Mouse (Mus musculus) hematopoietic stem cell, adult 5-6 weeks (primary cell): ENCODE data around the gene Lpin2. TPM values are rescaled to one million over a fixed set of nuclear protein-coding genes. Genes with fewer than 3 reads are reported as not detected.

Source experiments
- ATAC-seq, 2 experiments: fragments of 125-278 bp in 1 of 2; replicated peaks in 1 of 2; 2 replicates each; pipeline ENCODE4 v1.8.0; 2016 to 2017; ENCODE audit warnings: inconsistent platforms in 2 of 2, mild to moderate bottlenecking in 2 of 2, moderate number of reproducible peaks in 2 of 2, low read depth in 1 of 2, moderate TSS enrichment in 1 of 2; ENCODE audit not compliant: low FRiP score in 2 of 2, poor library complexity in 2 of 2, severe bottlenecking in 2 of 2, insufficient read depth in 1 of 2, low TSS enrichment in 1 of 2
- total RNA-seq: library from RNA; stranded (forward); fragments of 172-1452, 232-1000 nt; gene quantifications from 2 replicates; pipeline ENCODE4 v1.2.3, GENCODE M21; 2017

The Lpin2 gene
- total RNA-seq, 1 experiment from 2014 or later: 54.8 TPM

- no peak for ATAC-seq
These were observed 9.5 kb downstream of the Lpin2 start for GRCm38 (mm10) chr17:71191651-71192419.

- ATAC-seq: no peak
These were observed 10.7 kb downstream of the Lpin2 start for GRCm38 (mm10) chr17:71193019-71193418.

- no peak for ATAC-seq
These were observed 11.1 kb downstream of the Lpin2 start for GRCm38 (mm10) chr17:71193485-71193884.

GRCm38 (mm10) chr17:71194906-71195632 is 12.7 kb downstream of the Lpin2 start:
- peak; percentile 6 to 22; a peak in 1 of 4 replicates for ATAC-seq

- peak; percentile 18 to 52; a peak in 2 of 4 replicates for ATAC-seq
These were observed 13.5 kb downstream of the Lpin2 start for GRCm38 (mm10) chr17:71195633-71196391.

- ATAC-seq: no peak
These were observed 14.1 kb downstream of the Lpin2 start for GRCm38 (mm10) chr17:71196415-71196814.

- ATAC-seq: no peak
These were observed 17.0 kb downstream of the Lpin2 start for GRCm38 (mm10) chr17:71199346-71199745.

GRCm38 (mm10) chr17:71202136-71202535 is 19.8 kb downstream of the Lpin2 start:
- no peak for ATAC-seq

- peak; percentile 24 to 52; a peak in 2 of 4 replicates for ATAC-seq
These were observed 21.8 kb downstream of the Lpin2 start for GRCm38 (mm10) chr17:71203998-71204808.

GRCm38 (mm10) chr17:71204809-71205091 is 22.4 kb downstream of the Lpin2 start:
- ATAC-seq: peak; percentile 51 to 59; a peak in 3 of 4 replicates

GRCm38 (mm10) chr17:71206136-71206893 is 24.0 kb downstream of the Lpin2 start:
- ATAC-seq: no peak

GRCm38 (mm10) chr17:71207268-71207667 is 24.9 kb downstream of the Lpin2 start:
- no peak for ATAC-seq

- no peak for ATAC-seq
These were observed 26.0 kb downstream of the Lpin2 start for GRCm38 (mm10) chr17:71208376-71208775.

GRCm38 (mm10) chr17:71208921-71209320 is 26.6 kb downstream of the Lpin2 start:
- ATAC-seq: no peak

GRCm38 (mm10) chr17:71209936-71210335 is 27.6 kb downstream of the Lpin2 start:
- no peak for ATAC-seq

- peak in 1 of 2 experiments; percentile 41; a peak in 1 of 4 replicates for ATAC-seq
These were observed 29.7 kb downstream of the Lpin2 start for GRCm38 (mm10) chr17:71211962-71212646.
